Mouse (Mus musculus): Measurements from ENCODE around the gene Sh3gl3. TPM values are rescaled to one million over a fixed set of nuclear protein-coding genes. Genes with fewer than 3 reads are reported as not detected.

The Sh3gl3 gene
- polyA plus RNA-seq, 1 experiment from 2014 or later: 0.22 TPM

- Histone ChIP-seq H3K27me3 (no peaks in the 10 kb centered on the region), H3K4me3 (replicated peaks) (no peak overlapping the region), H3K9ac (no peak overlapping the region), H3K4me1 (replicated peaks) (no peaks in the 10 kb centered on the region), H3K4me2 (no peak overlapping the region), H3K27ac (replicated peaks) (no peak overlapping the region), H3K9me3 (replicated peaks) (no peaks in the 10 kb centered on the region), H3K36me3 (replicated peaks) (no peaks in the 10 kb centered on the region)
- WGBS (ENCODE audit: insufficient replicate concordance): 49% methylated on average over 2 of the region's 2 CpGs
- no peak for ATAC-seq (ENCODE audit: insufficient read depth)
These were observed 121.0 kb downstream of the Sh3gl3 start for GRCm38 (mm10) chr7:82294611-82295010.

DNA sequence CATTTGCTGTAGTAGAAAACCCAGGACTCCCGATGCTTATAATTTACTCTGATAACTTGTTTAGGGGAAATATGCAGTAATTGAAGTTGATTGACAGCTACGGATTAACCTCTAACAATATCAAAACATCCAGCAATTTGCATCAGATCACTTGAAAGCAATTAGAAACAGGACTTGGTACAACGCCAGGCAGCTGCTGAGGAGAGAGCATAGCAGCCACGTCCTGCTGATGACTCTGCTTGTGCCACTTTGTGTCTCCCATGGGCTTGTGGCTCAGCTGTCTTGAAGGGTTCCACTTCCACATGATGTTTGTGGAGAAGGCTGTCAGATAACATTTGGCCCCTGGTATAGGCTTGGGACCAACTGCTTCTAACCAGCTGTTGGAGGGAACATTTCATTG is 134.8 kb downstream of the Sh3gl3 start:
- Histone ChIP-seq H3K27me3 (no peaks in the 10 kb centered on the region), H3K9me3 (replicated peaks) (no peaks in the 10 kb centered on the region), H3K4me3 (replicated peaks) (no peak overlapping the region), H3K4me1 (replicated peaks) (no peaks in the 10 kb centered on the region), H3K36me3 (replicated peaks) (no peaks in the 10 kb centered on the region), H3K27ac (replicated peaks) (no peak overlapping the region), H3K4me2 (no peak overlapping the region), H3K9ac (no peak overlapping the region)
- ATAC-seq (ENCODE audit: insufficient read depth): no peak
- 58% methylated on average over 4 of the region's 4 CpGs for WGBS (ENCODE audit: insufficient replicate concordance)

GRCm38 (mm10) chr7:82318515-82318914 is 144.9 kb downstream of the Sh3gl3 start:
- ATAC-seq (ENCODE audit: insufficient read depth): no peak
- Histone ChIP-seq H3K9me3 (replicated peaks) (no peaks in the 10 kb centered on the region), H3K4me2 (no peak overlapping the region), H3K27ac (replicated peaks) (no peak overlapping the region), H3K36me3 (replicated peaks) (no peaks in the 10 kb centered on the region), H3K4me1 (replicated peaks) (no peaks in the 10 kb centered on the region), H3K4me3 (replicated peaks) (no peak overlapping the region), H3K27me3 (no peaks in the 10 kb centered on the region), H3K9ac (no peak overlapping the region)
- 78% methylated on average over 12 of the region's 12 CpGs for WGBS (ENCODE audit: insufficient replicate concordance)

- 29% methylated on average over 1 of the region's 1 CpGs for WGBS (ENCODE audit: insufficient replicate concordance)
- ATAC-seq (ENCODE audit: insufficient read depth): no peak
- H3K27ac ChIP-seq (replicated peaks): no peak overlapping the region
- no peak overlapping the region for H3K4me2 ChIP-seq
- no peaks in the 10 kb centered on the region for H3K4me1 ChIP-seq (replicated peaks)
- no peaks in the 10 kb centered on the region for H3K9me3 ChIP-seq (replicated peaks)
- no peak overlapping the region for H3K9ac ChIP-seq
- no peaks in the 10 kb centered on the region for H3K27me3 ChIP-seq
- no peak overlapping the region for H3K4me3 ChIP-seq (replicated peaks)
- no peaks in the 10 kb centered on the region for H3K36me3 ChIP-seq (replicated peaks)
These were observed 153.0 kb downstream of the Sh3gl3 start for GRCm38 (mm10) chr7:82326616-82327015.

DNA sequence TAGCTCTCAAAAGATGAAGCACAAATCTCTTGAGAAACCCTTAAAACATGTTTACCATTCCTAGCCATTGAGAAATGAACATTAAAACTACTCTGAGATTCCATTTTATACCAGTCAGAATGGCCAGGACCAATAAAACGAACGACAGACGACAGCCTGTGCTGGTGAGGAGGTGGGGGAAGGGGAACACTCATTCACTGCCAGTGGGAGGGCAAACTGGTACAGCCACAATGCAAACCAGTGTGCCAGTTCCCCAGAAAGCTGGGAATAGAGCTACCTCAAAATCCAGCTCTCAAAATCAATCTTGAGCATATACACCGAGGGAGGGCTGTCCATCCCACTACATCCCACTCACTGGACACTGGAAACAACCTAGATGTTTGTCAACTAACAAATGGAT is 153.6 kb downstream of the Sh3gl3 start:
- H3K4me2 ChIP-seq: no peak overlapping the region
- no peaks in the 10 kb centered on the region for H3K36me3 ChIP-seq (replicated peaks)
- no peak overlapping the region for H3K9ac ChIP-seq
- no peaks in the 10 kb centered on the region for H3K9me3 ChIP-seq (replicated peaks)
- no peaks in the 10 kb centered on the region for H3K27me3 ChIP-seq
- ATAC-seq (ENCODE audit: insufficient read depth): no peak
- WGBS (ENCODE audit: insufficient replicate concordance): 40% methylated on average over 4 of the region's 4 CpGs
- H3K4me1 ChIP-seq (replicated peaks): no peaks in the 10 kb centered on the region
- no peak overlapping the region for H3K27ac ChIP-seq (replicated peaks)
- no peak overlapping the region for H3K4me3 ChIP-seq (replicated peaks)

DNA sequence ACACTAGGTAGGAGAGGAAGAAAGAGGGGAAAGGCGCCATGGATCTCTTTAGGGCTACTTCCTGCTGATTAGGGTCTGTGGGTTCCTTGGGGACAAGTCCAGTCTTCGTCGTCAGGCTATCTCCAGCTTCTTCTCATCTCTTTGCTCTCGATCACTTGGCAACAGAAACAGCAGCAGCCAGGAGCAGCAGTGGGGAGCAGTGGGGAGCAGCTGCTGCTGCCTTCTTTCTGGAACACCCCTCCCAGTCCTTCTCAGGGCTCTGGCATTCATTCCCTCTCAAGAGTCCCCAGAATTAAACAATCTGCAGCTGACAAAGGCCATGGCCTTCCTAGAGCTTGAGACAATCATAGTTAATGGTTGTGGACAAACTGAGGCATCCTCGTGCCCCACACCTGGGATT is 154.2 kb downstream of the Sh3gl3 start:
- Histone ChIP-seq H3K4me1 (replicated peaks) (no peaks in the 10 kb centered on the region), H3K36me3 (replicated peaks) (no peaks in the 10 kb centered on the region), H3K9me3 (replicated peaks) (no peaks in the 10 kb centered on the region), H3K9ac (no peak overlapping the region), H3K27ac (replicated peaks) (no peak overlapping the region), H3K4me3 (replicated peaks) (no peak overlapping the region), H3K27me3 (no peaks in the 10 kb centered on the region), H3K4me2 (no peak overlapping the region)
- 24% methylated on average over 5 of the region's 5 CpGs for WGBS (ENCODE audit: insufficient replicate concordance)
- no peak for ATAC-seq (ENCODE audit: insufficient read depth)

DNA sequence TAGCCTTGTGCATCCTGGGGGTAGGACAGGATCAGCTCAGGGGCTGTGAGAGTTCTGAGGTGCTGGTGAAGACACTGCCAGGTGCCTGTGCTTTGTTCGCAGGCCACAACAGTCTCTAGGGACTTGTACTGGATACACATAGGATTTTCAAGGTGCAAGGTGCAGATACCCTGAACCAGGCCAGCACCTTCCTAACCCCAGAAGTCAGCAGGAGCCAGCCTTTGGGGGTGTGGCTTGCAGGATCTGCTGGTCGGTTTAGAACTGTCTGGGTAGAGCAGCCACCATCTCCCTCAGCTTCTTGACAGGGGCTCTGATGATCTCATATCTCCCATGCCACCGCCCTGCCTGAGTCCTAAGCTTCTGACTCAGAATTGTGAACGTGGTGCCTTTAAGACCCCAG is 156.2 kb downstream of the Sh3gl3 start:
- Histone ChIP-seq H3K4me1 (replicated peaks) (no peaks in the 10 kb centered on the region), H3K4me3 (replicated peaks) (no peak overlapping the region), H3K27ac (replicated peaks) (no peak overlapping the region), H3K9me3 (replicated peaks) (no peaks in the 10 kb centered on the region), H3K9ac (no peak overlapping the region), H3K36me3 (replicated peaks) (no peaks in the 10 kb centered on the region), H3K4me2 (no peak overlapping the region), H3K27me3 (peaks cover 16% of the 10 kb centered on the region)
- no peak for ATAC-seq (ENCODE audit: insufficient read depth)
- WGBS (ENCODE audit: insufficient replicate concordance): 37% methylated on average over 4 of the region's 4 CpGs

DNA sequence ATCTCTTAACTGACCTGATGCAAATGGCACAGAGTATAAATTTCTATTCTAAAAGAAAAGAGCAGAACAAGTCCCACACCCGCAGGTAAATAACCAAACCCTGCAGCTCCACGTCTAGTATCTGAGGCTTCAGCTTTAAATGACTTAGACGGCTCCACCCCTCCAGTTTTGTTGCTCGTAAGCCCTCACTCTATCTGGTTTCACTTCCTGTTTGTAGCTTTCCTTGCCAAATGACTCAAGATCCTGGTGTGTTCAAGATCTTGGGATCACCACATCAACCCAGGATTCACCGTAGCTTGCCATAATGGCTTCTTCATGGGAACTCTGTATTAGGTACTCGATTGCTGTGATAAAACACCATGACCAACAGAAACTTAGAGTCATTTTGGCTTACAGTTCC is 157.2 kb downstream of the Sh3gl3 start:
- 33% methylated on average over 6 of the region's 6 CpGs for WGBS (ENCODE audit: insufficient replicate concordance)
- Histone ChIP-seq H3K9ac (no peak overlapping the region), H3K4me3 (replicated peaks) (no peak overlapping the region)

GRCm38 (mm10) chr7:82334000-82334399 is 160.4 kb downstream of the Sh3gl3 start:
- WGBS (ENCODE audit: insufficient replicate concordance): 55% methylated on average over 1 of the region's 1 CpGs
- H3K27me3 ChIP-seq: peaks cover 52% of the 10 kb centered on the region

More for the DNA sequence above, 157.2 kb downstream of the Sh3gl3 start:
- no peak for ATAC-seq (ENCODE audit: insufficient read depth)
- H3K4me1 ChIP-seq (replicated peaks): no peaks in the 10 kb centered on the region
- no peaks in the 10 kb centered on the region for H3K36me3 ChIP-seq (replicated peaks)
- H3K27ac ChIP-seq (replicated peaks): no peak overlapping the region
- H3K4me2 ChIP-seq: no peak overlapping the region
- H3K27me3 ChIP-seq: peaks cover 27% of the 10 kb centered on the region
- H3K9me3 ChIP-seq (replicated peaks): no peaks in the 10 kb centered on the region

GRCm38 (mm10) chr7:82335211-82336121 is 161.8 kb downstream of the Sh3gl3 start, which contains the start of gene Adamtsl3:
Adamtsl3 (plus strand) TSS chr7:82335694.
- Histone ChIP-seq H3K36me3 (replicated peaks) (no peaks in the 10 kb centered on the region), H3K27me3 (peaks cover 52% of the 10 kb centered on the region), H3K27ac (replicated peaks) (no peak within 1 kb of the TSS), H3K9ac (no peak within 1 kb of the TSS), H3K9me3 (replicated peaks) (no peaks in the 10 kb centered on the region), H3K4me3 (replicated peaks) (no peak within 1 kb of the TSS; the same call in 1 of the 2 replicates), H3K4me2 (peak within 1 kb of the TSS; percentile 13), H3K4me1 (replicated peaks) (no peaks in the 10 kb centered on the region)
- 2% methylated on average over 81 of the region's 95 CpGs for WGBS (ENCODE audit: insufficient replicate concordance)
- ATAC-seq (ENCODE audit: insufficient read depth): no peak

More at GRCm38 (mm10) chr7:82334000-82334399, 160.4 kb downstream of the Sh3gl3 start:
- no peaks in the 10 kb centered on the region for H3K9me3 ChIP-seq (replicated peaks)
- no peaks in the 10 kb centered on the region for H3K36me3 ChIP-seq (replicated peaks)
- no peak overlapping the region for H3K9ac ChIP-seq
- no peak overlapping the region for H3K27ac ChIP-seq (replicated peaks)
- no peak overlapping the region for H3K4me3 ChIP-seq (replicated peaks)
- no peaks in the 10 kb centered on the region for H3K4me1 ChIP-seq (replicated peaks)
- no peak overlapping the region for H3K4me2 ChIP-seq
- ATAC-seq (ENCODE audit: insufficient read depth): no peak

GRCm38 (mm10) chr7:82336132-82336531 is 162.5 kb downstream of the Sh3gl3 start:
- Histone ChIP-seq H3K4me1 (replicated peaks) (no peaks in the 10 kb centered on the region), H3K4me2 (no peak overlapping the region), H3K36me3 (replicated peaks) (no peaks in the 10 kb centered on the region), H3K27ac (replicated peaks) (no peak overlapping the region), H3K4me3 (replicated peaks) (no peak overlapping the region), H3K9ac (no peak overlapping the region), H3K27me3 (peaks cover 52% of the 10 kb centered on the region), H3K9me3 (replicated peaks) (no peaks in the 10 kb centered on the region)
- WGBS (ENCODE audit: insufficient replicate concordance): 3% methylated on average over 34 of the region's 34 CpGs
- ATAC-seq (ENCODE audit: insufficient read depth): no peak
